In genomic region chr8:84662581-84663065, GRCm38 (mm10) we compare ENCODE assay signal across 8 mouse cellular contexts. TPM values are rescaled to one million over a fixed set of nuclear protein-coding genes. Genes with fewer than 3 reads are reported as not detected.
DNase-seq lines count a peak whose midpoint lies in the region; ATAC-seq and TF ChIP-seq lines count a peak whose summit lies in the region.

TSS of gene Ier2 (minus strand) at chr8:84662852.

- no peaks in the 10 kb centered on the region for H3K27me3 ChIP-seq in embryonic facial prominence, embryonic 15.5 days
- no peaks in the 10 kb centered on the region for H3K27me3 ChIP-seq in kidney, embryonic 14.5 days (ENCODE audit: control insufficient read depth, insufficient read depth, low read length)
- no peaks in the 10 kb centered on the region for H3K27me3 ChIP-seq in limb, embryonic 14.5 days (ENCODE audit: control insufficient read depth, insufficient read depth, low read length)
- peaks cover 2% of the 10 kb centered on the region; the same call in 1 of the 2 replicates for H3K27me3 ChIP-seq in midbrain, embryonic 16.5 days (ENCODE audit: control insufficient read depth, insufficient read depth, low read depth, low read length)
- no peaks in the 10 kb centered on the region for H3K27me3 ChIP-seq in spleen, adult 2 months (ENCODE audit: control insufficient read depth, insufficient read depth, low read length)

- TF ChIP-seq CTCF in bone marrow macrophage, adult 2 months (IDR thresholded peaks at IDR 0.05; ENCODE audit: low read depth, low read length): no peak
- TF ChIP-seq CTCF in spleen, adult 2 months (IDR thresholded peaks at IDR 0.05; ENCODE audit: extremely low read depth, insufficient read depth, insufficient read length, insufficient replicate concordance): no peak

- H3K27ac ChIP-seq in bone marrow macrophage, adult 2 months (ENCODE audit: insufficient read depth, low read depth, low read length): peak within 1 kb of the TSS; percentile 79
- H3K27ac ChIP-seq in embryonic facial prominence, embryonic 15.5 days (replicated peaks): peak within 1 kb of the TSS; percentile 97
- peak within 1 kb of the TSS; percentile 98 for H3K27ac ChIP-seq in kidney, embryonic 14.5 days (ENCODE audit: low read depth, low read length)
- H3K27ac ChIP-seq in limb, embryonic 14.5 days (replicated peaks; ENCODE audit: low read depth, low read length): peak within 1 kb of the TSS; percentile 91
- H3K27ac ChIP-seq in midbrain, embryonic 16.5 days (ENCODE audit: low read length): peak within 1 kb of the TSS; percentile 89
- peak within 1 kb of the TSS; percentile 98 for H3K27ac ChIP-seq in spleen, adult 2 months (ENCODE audit: insufficient read depth, low read length)

- peak; percentile 98 for DNase-seq in A20 (ENCODE audit: low read depth, low spot score)
- DNase-seq in heart, adult 9 months (ENCODE audit: low spot score in 2 of 2): peak; percentile 97 to 98
- DNase-seq in limb, embryonic 14.5 days (ENCODE audit: low spot score): peak; percentile 97
- DNase-seq in spleen, adult 2 months (ENCODE audit: low read depth in 1 of 2, low spot score in 2 of 2): peak; percentile 87 to 91

- no peaks in the 10 kb centered on the region for H3K36me3 ChIP-seq in embryonic facial prominence, embryonic 15.5 days
- no peaks in the 10 kb centered on the region for H3K36me3 ChIP-seq in kidney, embryonic 14.5 days (ENCODE audit: control insufficient read depth, insufficient read depth, low read length)
- H3K36me3 ChIP-seq in limb, embryonic 14.5 days (ENCODE audit: control insufficient read depth, insufficient read depth, low read length): no peaks in the 10 kb centered on the region; the same call in 1 of the 2 replicates
- no peaks in the 10 kb centered on the region for H3K36me3 ChIP-seq in midbrain, embryonic 16.5 days (ENCODE audit: control insufficient read depth, insufficient read depth, low read length)
- H3K36me3 ChIP-seq in spleen, adult 2 months (ENCODE audit: control insufficient read depth, insufficient read depth, low read length): no peaks in the 10 kb centered on the region

- peaks cover 20% of the 10 kb centered on the region for H3K4me1 ChIP-seq in bone marrow macrophage, adult 2 months (ENCODE audit: control insufficient read depth, insufficient read depth, low read length)
- peaks cover 54% of the 10 kb centered on the region for H3K4me1 ChIP-seq in embryonic facial prominence, embryonic 15.5 days
- peaks cover 23% of the 10 kb centered on the region; the same call in 1 of the 2 replicates for H3K4me1 ChIP-seq in kidney, embryonic 14.5 days (ENCODE audit: control insufficient read depth, insufficient read depth, low read length)
- peaks cover 33% of the 10 kb centered on the region for H3K4me1 ChIP-seq in limb, embryonic 14.5 days (ENCODE audit: control insufficient read depth, insufficient read depth, low read length)
- peaks cover 39% of the 10 kb centered on the region for H3K4me1 ChIP-seq in midbrain, embryonic 16.5 days (ENCODE audit: control insufficient read depth, insufficient read depth, low read length)
- H3K4me1 ChIP-seq in spleen, adult 2 months (ENCODE audit: control insufficient read depth, insufficient read depth, insufficient read length): peaks cover 6% of the 10 kb centered on the region; the same call in 1 of the 2 replicates

- peak within 1 kb of the TSS; percentile 87 for H3K4me3 ChIP-seq in bone marrow macrophage, adult 2 months (ENCODE audit: insufficient read depth, low read length)
- H3K4me3 ChIP-seq in embryonic facial prominence, embryonic 15.5 days (replicated peaks): peak within 1 kb of the TSS; percentile 60
- peak within 1 kb of the TSS; percentile 93 for H3K4me3 ChIP-seq in kidney, embryonic 14.5 days (ENCODE audit: low read length)
- peak within 1 kb of the TSS; percentile 66 for H3K4me3 ChIP-seq in limb, embryonic 14.5 days (replicated peaks; ENCODE audit: low read length)
- peak within 1 kb of the TSS; percentile 63 for H3K4me3 ChIP-seq in midbrain, embryonic 16.5 days (ENCODE audit: low read depth, low read length)
- peak within 1 kb of the TSS; percentile 88 for H3K4me3 ChIP-seq in spleen, adult 2 months (ENCODE audit: extremely low read depth, insufficient read depth, insufficient read length)

- under 1% methylated on average over 27 of the region's 27 CpGs for WGBS in embryonic facial prominence, embryonic 15.5 days
- WGBS in kidney, embryonic 14.5 days: under 1% methylated on average over 27 of the region's 27 CpGs
- WGBS in limb, embryonic 14.5 days: under 1% methylated on average over 27 of the region's 27 CpGs
- under 1% methylated on average over 27 of the region's 27 CpGs for WGBS in midbrain, embryonic 16.5 days
- WGBS in spleen, adult 2 months: under 1% methylated on average over 27 of the region's 27 CpGs

- TF ChIP-seq POLR2A in bone marrow macrophage, adult 2 months (IDR thresholded peaks at IDR 0.05; ENCODE audit: borderline replicate concordance, low read depth, low read length): peak; percentile 98
- peak; percentile 99; the same call in 1 of the 2 replicates for TF ChIP-seq POLR2A in limb, embryonic 14.5 days (IDR thresholded peaks at IDR 0.05; ENCODE audit: borderline replicate concordance, extremely low read depth, insufficient read depth, insufficient read length)
- peak; percentile 100 for TF ChIP-seq POLR2A in spleen, adult 2 months (IDR thresholded peaks at IDR 0.05; ENCODE audit: low read depth, low read length)

- no peaks in the 10 kb centered on the region for H3K9me3 ChIP-seq in embryonic facial prominence, embryonic 15.5 days (replicated peaks)
- H3K9me3 ChIP-seq in kidney, embryonic 14.5 days (ENCODE audit: control insufficient read depth, low read length): no peaks in the 10 kb centered on the region
- no peaks in the 10 kb centered on the region for H3K9me3 ChIP-seq in limb, embryonic 14.5 days (ENCODE audit: control insufficient read depth, low read length)
- H3K9me3 ChIP-seq in midbrain, embryonic 16.5 days (replicated peaks; ENCODE audit: control insufficient read depth, low read length, poor library complexity, severe bottlenecking): no peaks in the 10 kb centered on the region

- peak within 1 kb of the TSS; percentile 86 for H3K9ac ChIP-seq in embryonic facial prominence, embryonic 15.5 days
- H3K9ac ChIP-seq in kidney, embryonic 14.5 days (ENCODE audit: low read depth, low read length): peak within 1 kb of the TSS; percentile 94
- H3K9ac ChIP-seq in limb, embryonic 14.5 days (ENCODE audit: low read depth, low read length, severe bottlenecking): peak within 1 kb of the TSS; percentile 89
- peak within 1 kb of the TSS; percentile 74 for H3K9ac ChIP-seq in midbrain, embryonic 16.5 days (ENCODE audit: low read depth, low read length)

- peak within 1 kb of the TSS; percentile 81 for H3K4me2 ChIP-seq in embryonic facial prominence, embryonic 15.5 days (replicated peaks)
- peak within 1 kb of the TSS; percentile 83 for H3K4me2 ChIP-seq in kidney, embryonic 14.5 days (replicated peaks; ENCODE audit: low read depth, low read length)
- peak within 1 kb of the TSS; percentile 81 for H3K4me2 ChIP-seq in limb, embryonic 14.5 days (replicated peaks; ENCODE audit: low read depth, low read length, severe bottlenecking)
- peak within 1 kb of the TSS; percentile 87 for H3K4me2 ChIP-seq in midbrain, embryonic 16.5 days (ENCODE audit: low read length)

- peak; percentile 86 for ATAC-seq in embryonic facial prominence, embryonic 15.5 days (ENCODE audit: insufficient number of reproducible peaks, low FRiP score, low TSS enrichment, low read depth)
- ATAC-seq in kidney, embryonic 14.5 days (ENCODE audit: low FRiP score, low TSS enrichment): peak; percentile 77
- peak; percentile 82 for ATAC-seq in limb, embryonic 14.5 days (ENCODE audit: low FRiP score, low read depth)
- peak; percentile 69 for ATAC-seq in midbrain, embryonic 16.5 days

RNA-seq across cellular contexts. Expression of gene Ier2, which starts in this region (rescaled TPM):
- polyA plus RNA-seq in bone marrow macrophage, adult 2 months (2012; ENCODE audit: insufficient read depth, insufficient read length, missing spikeins): 23.3 and 24.7 TPM in 2 replicates
- polyA plus RNA-seq in embryonic facial prominence, embryonic 15.5 days (2015; fragmentation: Nextera tagmentation; extraction: Ambion mirVana): 79.7 and 83.9 TPM in 2 replicates
- 81.9 and 88.9 TPM in 2 replicates for polyA plus RNA-seq in kidney, embryonic 14.5 days (2014; fragmentation: Nextera tagmentation; extraction: Ambion mirVana)
- 33.3 and 38.2 TPM in 2 replicates for polyA plus RNA-seq in limb, embryonic 14.5 days (2012; rRNA removed)
- 66.0 and 70.1 TPM in 2 replicates for polyA plus RNA-seq in limb, embryonic 14.5 days (2014; fragmentation: Nextera tagmentation; extraction: Ambion mirVana)
- 13.0 and 16.3 TPM in 2 replicates for polyA plus RNA-seq in midbrain, embryonic 16.5 days (2015; fragmentation: Nextera tagmentation; extraction: Ambion mirVana)
- 23.0 and 27.4 TPM in 2 replicates for polyA plus RNA-seq in spleen, adult 2 months (2012; rRNA removed)

Comparison
In these comparisons a context has a peak if more than half of its experiments do, and no peak if none do; other contexts are left out.
1. Peak in every context shown above with its lines: DNase-seq, ATAC-seq, H3K4me3 ChIP-seq and H3K27ac ChIP-seq.